ENCODE assay signal across 11 mouse cellular contexts in genomic region chr6:143531477-143531876, GRCm38 (mm10).
DNase-seq lines count a peak whose midpoint lies in the region; ATAC-seq and TF ChIP-seq lines count a peak whose summit lies in the region.
"Had no signal": no experiment of that assay in that cellular context is flagged by ENCODE, and none has a peak within 500 bp of the region (broad histone marks: within the 10 kb centered on the region; RNA-seq: fewer than 3 reads in every experiment).

No protein-coding gene starts in this region.

- peaks cover 9% of the 10 kb centered on the region; the same call in 1 of the 2 replicates for H3K4me1 ChIP-seq in hindbrain, embryonic 12.5 days
- no peaks in the 10 kb centered on the region for H3K4me1 ChIP-seq in hindbrain, postnatal 0 days (ENCODE audit: insufficient read depth, low read length)
- H3K4me1 ChIP-seq in embryonic facial prominence, embryonic 13.5 days, result peaks cover 13% of the 10 kb centered on the region; the same call in 1 of the 2 replicates
- 0 out of 2 replicates have a peak, but pooled peaks cover 4% of the 10 kb centered on the region for H3K4me1 ChIP-seq in neural tube, embryonic 11.5 days (ENCODE audit: control insufficient read depth, insufficient read depth, low read length)
- peaks cover 5% of the 10 kb centered on the region; the same call in 1 of the 2 replicates for H3K4me1 ChIP-seq in intestine, postnatal 0 days (replicated peaks; ENCODE audit: control insufficient read depth, insufficient read depth, low read length)

- DNase-seq in hindbrain, postnatal 0 days (ENCODE audit: low spot score), result no peak
- DNase-seq in ovary, postnatal 36 days (ENCODE audit: low spot score), result peak; percentile 10
- DNase-seq in ovary, postnatal 10 days (ENCODE audit: low spot score), result no peak
- peak; percentile 35 for DNase-seq in neural tube, embryonic 11.5 days (ENCODE audit: low spot score)
- DNase-seq in spleen, adult 18-20 months, result no peak
- DNase-seq: right cerebral cortex, postnatal 25 days had no signal

- peak overlapping the region; percentile 35; the same call in 1 of the 2 replicates for H3K27ac ChIP-seq in hindbrain, embryonic 12.5 days
- H3K27ac ChIP-seq in hindbrain, postnatal 0 days, result no peak overlapping the region
- H3K27ac ChIP-seq in embryonic facial prominence, embryonic 13.5 days, result peak overlapping the region; percentile 56; the same call in 1 of the 2 replicates
- no peak overlapping the region for H3K27ac ChIP-seq in neural tube, embryonic 11.5 days (ENCODE audit: low read depth, low read length)
- H3K27ac ChIP-seq in intestine, postnatal 0 days (ENCODE audit: low read depth, low read length), result no peak overlapping the region

- H3K9me3 ChIP-seq in hindbrain, embryonic 12.5 days (replicated peaks), result no peaks in the 10 kb centered on the region
- H3K9me3 ChIP-seq in hindbrain, postnatal 0 days (ENCODE audit: low read length), result no peaks in the 10 kb centered on the region
- H3K9me3 ChIP-seq in embryonic facial prominence, embryonic 13.5 days, result no peaks in the 10 kb centered on the region
- no peaks in the 10 kb centered on the region for H3K9me3 ChIP-seq in neural tube, embryonic 11.5 days (ENCODE audit: control insufficient read depth, low read length)
- no peaks in the 10 kb centered on the region for H3K9me3 ChIP-seq in intestine, postnatal 0 days (ENCODE audit: control insufficient read depth)

- no peak for ATAC-seq in hindbrain, embryonic 12.5 days (ENCODE audit: low FRiP score)
- no peak for ATAC-seq in hindbrain, postnatal 0 days
- peak; percentile 59; the same call in 1 of the 2 replicates for ATAC-seq in embryonic facial prominence, embryonic 13.5 days (ENCODE audit: insufficient number of reproducible peaks, insufficient read depth, low FRiP score, low TSS enrichment, low read depth)
- no peak for ATAC-seq in neural tube, embryonic 11.5 days (ENCODE audit: insufficient read depth, low FRiP score, low TSS enrichment)
- ATAC-seq in intestine, postnatal 0 days, result no peak
- ATAC-seq: activated CD4-positive, CD25-positive, alpha-beta regulatory T cell, adult 4 months had no signal

- TF ChIP-seq CTCF in hindbrain, postnatal 0 days (IDR thresholded peaks at IDR 0.05; ENCODE audit: low read depth), result no peak
- TF ChIP-seq CTCF in intestine, postnatal 0 days (IDR thresholded peaks at IDR 0.05; ENCODE audit: low read depth), result no peak

- 39% methylated on average over 6 of the region's 6 CpGs for WGBS in hindbrain, embryonic 12.5 days
- 39% methylated on average over 6 of the region's 6 CpGs for WGBS in hindbrain, postnatal 0 days
- 15% methylated on average over 6 of the region's 6 CpGs for WGBS in embryonic facial prominence, embryonic 13.5 days
- 27% methylated on average over 6 of the region's 6 CpGs for WGBS in neural tube, embryonic 11.5 days
- 50% methylated on average over 6 of the region's 6 CpGs for WGBS in intestine, postnatal 0 days

- no peak overlapping the region for H3K9ac ChIP-seq in hindbrain, embryonic 12.5 days
- H3K9ac ChIP-seq in hindbrain, postnatal 0 days (replicated peaks; ENCODE audit: low read length), result no peak overlapping the region
- H3K9ac ChIP-seq in embryonic facial prominence, embryonic 13.5 days, result no peak overlapping the region
- H3K9ac ChIP-seq in neural tube, embryonic 11.5 days (ENCODE audit: low read length), result no peak overlapping the region
- H3K9ac ChIP-seq in intestine, postnatal 0 days (ENCODE audit: low read depth, low read length), result no peak overlapping the region

- no peak overlapping the region for H3K4me2 ChIP-seq in hindbrain, embryonic 12.5 days (replicated peaks)
- no peak overlapping the region for H3K4me2 ChIP-seq in hindbrain, postnatal 0 days (ENCODE audit: low read depth, low read length)
- no peak overlapping the region for H3K4me2 ChIP-seq in embryonic facial prominence, embryonic 13.5 days
- H3K4me2 ChIP-seq in neural tube, embryonic 11.5 days (ENCODE audit: low read depth), result no peak overlapping the region
- no peak overlapping the region for H3K4me2 ChIP-seq in intestine, postnatal 0 days (replicated peaks; ENCODE audit: low read depth)

- H3K27me3 ChIP-seq in hindbrain, embryonic 12.5 days, result no peaks in the 10 kb centered on the region
- no peaks in the 10 kb centered on the region for H3K27me3 ChIP-seq in hindbrain, postnatal 0 days (ENCODE audit: insufficient read depth, low read length)
- peaks cover 3% of the 10 kb centered on the region; the same call in 1 of the 2 replicates for H3K27me3 ChIP-seq in embryonic facial prominence, embryonic 13.5 days
- H3K27me3 ChIP-seq in neural tube, embryonic 11.5 days (ENCODE audit: control insufficient read depth, insufficient read depth, low read length), result no peaks in the 10 kb centered on the region
- no peaks in the 10 kb centered on the region for H3K27me3 ChIP-seq in intestine, postnatal 0 days (replicated peaks; ENCODE audit: control insufficient read depth, insufficient read depth, low read length)

- H3K4me3 ChIP-seq in hindbrain, embryonic 12.5 days, result no peak overlapping the region
- H3K4me3 ChIP-seq in hindbrain, postnatal 0 days (ENCODE audit: low read length), result no peak overlapping the region
- no peak overlapping the region for H3K4me3 ChIP-seq in embryonic facial prominence, embryonic 13.5 days
- H3K4me3 ChIP-seq in neural tube, embryonic 11.5 days (ENCODE audit: low read depth, low read length), result no peak overlapping the region
- H3K4me3 ChIP-seq in intestine, postnatal 0 days (ENCODE audit: low read depth, low read length), result no peak overlapping the region
- H3K4me3 ChIP-seq: myocyte had no signal

- no peaks in the 10 kb centered on the region for H3K36me3 ChIP-seq in hindbrain, embryonic 12.5 days
- H3K36me3 ChIP-seq in hindbrain, postnatal 0 days (ENCODE audit: insufficient read depth, low read length), result no peaks in the 10 kb centered on the region
- no peaks in the 10 kb centered on the region for H3K36me3 ChIP-seq in embryonic facial prominence, embryonic 13.5 days
- H3K36me3 ChIP-seq in neural tube, embryonic 11.5 days (ENCODE audit: control insufficient read depth, insufficient read depth, low read length), result no peaks in the 10 kb centered on the region
- H3K36me3 ChIP-seq in intestine, postnatal 0 days (ENCODE audit: control insufficient read depth, insufficient read depth), result no peaks in the 10 kb centered on the region

Comparison
In these comparisons a context has a peak if more than half of its experiments do, and no peak if none do; other contexts are left out.
1. H3K27ac ChIP-seq: peak in hindbrain, embryonic 12.5 days (single experiment) and embryonic facial prominence, embryonic 13.5 days (single experiment); none in hindbrain, postnatal 0 days (single experiment), neural tube, embryonic 11.5 days (single experiment) and intestine, postnatal 0 days (single experiment).
2. DNase-seq: peak in ovary, postnatal 36 days (single experiment) and neural tube, embryonic 11.5 days (single experiment); none in hindbrain, postnatal 0 days (single experiment), ovary, postnatal 10 days (single experiment) and spleen, adult 18-20 months (0 of 2).